Mouse (Mus musculus) bone marrow, adult 2 months (tissue): ENCODE results near the gene Gm39566.

Experiments used
- CTCF ChIP-seq: fragments of 200-500 bp; IDR thresholded peaks from 2 replicates; pipeline ENCODE4 v1.5.1; 2011; ENCODE audit warnings: low read length, control low read depth; ENCODE audit not compliant: control insufficient read depth, insufficient read depth
- POLR2A ChIP-seq: fragments of 200-500 bp; IDR thresholded peaks from 2 replicates; pipeline ENCODE4 v1.6.1; 2011; ENCODE audit warnings: low read depth, mild to moderate bottlenecking, control low read depth, low read length, borderline replicate concordance; ENCODE audit not compliant: control insufficient read depth

- TF ChIP-seq POLR2A: no peak
- TF ChIP-seq CTCF: no peak
Observed at GRCm38 (mm10) chr11:69800138-69800391, 15.0 kb downstream of the Gm39566 start.
